ENCODE assay signal across 9 mouse cellular contexts in the genomic region with DNA sequence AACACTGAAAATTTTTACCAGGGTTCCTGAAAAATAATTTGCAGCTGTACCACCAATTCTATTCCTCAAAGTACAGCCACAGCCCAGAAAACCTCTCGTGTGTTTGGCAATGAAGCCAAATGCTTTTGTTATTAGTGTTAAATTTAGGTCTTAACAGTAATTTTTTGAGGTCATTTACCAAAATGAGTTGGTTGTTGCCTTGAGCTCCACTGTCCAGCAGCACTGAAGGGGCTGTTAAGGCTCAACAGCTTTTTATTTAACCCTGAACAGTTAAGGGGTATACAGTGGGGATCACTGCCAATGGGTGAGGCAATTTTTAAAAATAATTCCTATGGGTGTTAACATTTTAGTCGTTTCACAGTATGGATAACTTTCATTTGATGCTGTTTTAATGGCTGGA. TPM values are rescaled to one million over a fixed set of nuclear protein-coding genes. Genes with fewer than 3 reads are reported as not detected.
DNase-seq lines count a peak whose midpoint lies in the region; ATAC-seq and TF ChIP-seq lines count a peak whose summit lies in the region.
"Had no signal": no experiment of that assay in that cellular context is flagged by ENCODE, and none has a peak within 500 bp of the region (broad histone marks: within the 10 kb centered on the region; RNA-seq: fewer than 3 reads in every experiment).

No protein-coding gene starts in this region.

- no peaks in the 10 kb centered on the region for H3K36me3 ChIP-seq in neural tube, embryonic 11.5 days (ENCODE audit: control insufficient read depth, insufficient read depth, low read length)
- H3K36me3 ChIP-seq in limb, embryonic 15.5 days = peaks cover 23% of the 10 kb centered on the region

- H3K9ac ChIP-seq in neural tube, embryonic 11.5 days (ENCODE audit: low read length) = peak overlapping the region; percentile 81
- H3K9ac ChIP-seq in limb, embryonic 15.5 days = peak overlapping the region; percentile 85; the same call in 1 of the 2 replicates

- ATAC-seq in neural tube, embryonic 11.5 days (ENCODE audit: insufficient read depth, low FRiP score, low TSS enrichment) = no peak
- no peak for ATAC-seq in limb, embryonic 15.5 days (ENCODE audit: insufficient number of reproducible peaks, low FRiP score, low TSS enrichment, low read depth)
- ATAC-seq in erythroid progenitor cell, adult 5-6 weeks (replicated peaks; ENCODE audit: low FRiP score, poor library complexity, severe bottlenecking) = no peak

- H3K4me1 ChIP-seq in cerebellum, adult 2 months (ENCODE audit: control insufficient read depth, insufficient read depth, low read length) = no peaks in the 10 kb centered on the region; the same call in 1 of the 2 replicates
- H3K4me1 ChIP-seq in neural tube, embryonic 11.5 days (ENCODE audit: control insufficient read depth, insufficient read depth, low read length) = 0 out of 2 replicates have a peak, but pooled peaks cover 3% of the 10 kb centered on the region
- H3K4me1 ChIP-seq in limb, embryonic 15.5 days = peaks cover 8% of the 10 kb centered on the region

- H3K4me3 ChIP-seq in cerebellum, adult 2 months (replicated peaks; ENCODE audit: insufficient read depth, low read depth, low read length) = peak overlapping the region; percentile 85
- peak overlapping the region; percentile 77 for H3K4me3 ChIP-seq in neural tube, embryonic 11.5 days (ENCODE audit: low read depth, low read length)
- H3K4me3 ChIP-seq in limb, embryonic 15.5 days = peak overlapping the region; percentile 96

- no peaks in the 10 kb centered on the region for H3K9me3 ChIP-seq in neural tube, embryonic 11.5 days (ENCODE audit: control insufficient read depth, low read length)
- H3K9me3 ChIP-seq in limb, embryonic 15.5 days = no peaks in the 10 kb centered on the region

- no peak overlapping the region for H3K27ac ChIP-seq in cerebellum, adult 2 months (ENCODE audit: insufficient read depth, low read length)
- H3K27ac ChIP-seq in neural tube, embryonic 11.5 days (ENCODE audit: low read depth, low read length) = no peak overlapping the region
- peak overlapping the region; percentile 94 for H3K27ac ChIP-seq in limb, embryonic 15.5 days

- intact Hi-C loops in left cerebral cortex, postnatal 36 days (cut with DNase I) = no loop called here

- TF ChIP-seq POLR2A in cerebellum, adult 2 months (IDR thresholded peaks at IDR 0.05; ENCODE audit: borderline replicate concordance, insufficient read depth, low read length) = no peak

- H3K4me2 ChIP-seq in neural tube, embryonic 11.5 days (ENCODE audit: low read depth) = peak overlapping the region; percentile 48
- peak overlapping the region; percentile 77 for H3K4me2 ChIP-seq in limb, embryonic 15.5 days

- no peaks in the 10 kb centered on the region for H3K27me3 ChIP-seq in cerebellum, adult 2 months (ENCODE audit: control insufficient read depth, insufficient read depth, low read length)
- no peaks in the 10 kb centered on the region for H3K27me3 ChIP-seq in neural tube, embryonic 11.5 days (ENCODE audit: control insufficient read depth, insufficient read depth, low read length)
- H3K27me3 ChIP-seq in limb, embryonic 15.5 days = no peaks in the 10 kb centered on the region

- peak in 1 of 2 experiments; percentile 13 for DNase-seq in cerebellum, adult 2 months
- DNase-seq in cerebellum, postnatal 14 days = no peak
- no peak for DNase-seq in neural tube, embryonic 11.5 days (ENCODE audit: low spot score)
- no peak for DNase-seq in neural tube, embryonic 10.5 days (ENCODE audit: extremely low spot score, low spot score)
- DNase-seq in T-cell, adult 2 months (ENCODE audit: low spot score) = no peak
- no peak for DNase-seq in left cerebral cortex, postnatal 36 days (ENCODE audit: low spot score in 2 of 2)
- DNase-seq: kidney, adult 2 months had no signal

- WGBS in cerebellum, adult 2 months = 16% methylated on average over 2 of the region's 2 CpGs
- WGBS in neural tube, embryonic 11.5 days = 32% methylated on average over 2 of the region's 2 CpGs
- 7% methylated on average over 2 of the region's 2 CpGs for WGBS in limb, embryonic 15.5 days

- TF ChIP-seq CTCF in cerebellum, adult 2 months (IDR thresholded peaks at IDR 0.05; ENCODE audit: borderline replicate concordance, insufficient read depth, low read depth, low read length) = no peak

RNA-seq across cellular contexts. Expression of gene Phtf1, which starts 0.7 kb away (rescaled TPM):
- 22.2 and 24.7 TPM in 2 replicates for polyA plus RNA-seq in cerebellum, adult 2 months (2012; rRNA removed)
- polyA plus RNA-seq in neural tube, embryonic 11.5 days (2014; fragmentation: Nextera tagmentation; extraction: Ambion mirVana) = 46.3 and 47.9 TPM in 2 replicates
- 23.0 and 28.8 TPM in 2 replicates for polyA plus RNA-seq in limb, embryonic 15.5 days (2015; fragmentation: Nextera tagmentation; extraction: Ambion mirVana)
- 10 to 100 TPM; 41.2 to 53.3 TPM for total RNA-seq in left cerebral cortex, postnatal 36 days (2021)
- 3.4 and 13.3 TPM in 2 replicates for total RNA-seq in erythroid progenitor cell, adult 5-6 weeks (2015; ENCODE audit: low replicate concordance)
- total RNA-seq in erythroid progenitor cell, adult 5-6 weeks (2017; ENCODE audit: low replicate concordance) = 5.6 and 20.7 TPM in 2 replicates

RNA-seq across cellular contexts. Expression of gene Rsbn1, which starts 53.3 kb away (rescaled TPM):
- 14.5 and 15.2 TPM in 2 replicates for polyA plus RNA-seq in cerebellum, adult 2 months (2012; rRNA removed)
- 22.3 and 22.6 TPM in 2 replicates for polyA plus RNA-seq in neural tube, embryonic 11.5 days (2014; fragmentation: Nextera tagmentation; extraction: Ambion mirVana)
- 10.8 and 10.9 TPM in 2 replicates for polyA plus RNA-seq in limb, embryonic 15.5 days (2015; fragmentation: Nextera tagmentation; extraction: Ambion mirVana)
- 10 to 100 TPM; 19.8 to 23.4 TPM for total RNA-seq in left cerebral cortex, postnatal 36 days (2021)
- 27.4 and 38.6 TPM in 2 replicates for total RNA-seq in erythroid progenitor cell, adult 5-6 weeks (2015; ENCODE audit: low replicate concordance)
- 35.8 and 36.2 TPM in 2 replicates for total RNA-seq in erythroid progenitor cell, adult 5-6 weeks (2017; ENCODE audit: low replicate concordance)
